ENCODE assay signal across 24 mouse cellular contexts in the genomic region with DNA sequence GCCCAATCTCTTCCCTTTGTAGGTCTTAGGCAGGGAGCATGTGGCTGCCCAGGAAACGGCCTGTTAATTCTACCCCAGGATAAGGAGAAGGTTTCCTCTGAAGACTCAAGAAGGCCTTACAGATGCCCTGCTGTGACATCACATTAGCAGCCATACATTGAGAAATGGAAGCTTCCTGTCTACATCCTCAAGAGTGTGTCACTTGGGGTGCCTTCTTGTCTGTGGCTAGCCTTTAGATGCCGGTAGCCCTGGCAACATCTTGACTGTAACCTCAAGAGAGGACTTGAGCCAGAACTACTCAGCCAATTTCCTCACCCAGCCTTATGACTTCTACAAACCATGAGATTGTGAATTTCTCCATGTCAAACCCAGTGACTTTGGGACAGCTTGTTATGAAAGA. TPM values are rescaled to one million over a fixed set of nuclear protein-coding genes. Genes with fewer than 3 reads are reported as not detected.
A peak's percentile ranks its signal among the peaks of the same experiment; 100 is the strongest.
DNase-seq lines count a peak whose midpoint lies in the region; ATAC-seq and TF ChIP-seq lines count a peak whose summit lies in the region.
"Had no signal": no experiment of that assay in that cellular context is flagged by ENCODE, and none has a peak within 500 bp of the region (broad histone marks: within the 10 kb centered on the region; RNA-seq: fewer than 3 reads in every experiment).

No protein-coding gene starts in this region.

- 0 out of 2 replicates have a peak, but pooled peaks cover 4% of the 10 kb centered on the region for H3K9me3 ChIP-seq in heart, postnatal 0 days (replicated peaks; ENCODE audit: control insufficient read depth, low read length)
- no peaks in the 10 kb centered on the region for H3K9me3 ChIP-seq in kidney, embryonic 14.5 days (ENCODE audit: control insufficient read depth, low read length)
- H3K9me3 ChIP-seq: embryonic facial prominence, embryonic 10.5 days; embryonic facial prominence, embryonic 12.5 days; forebrain, embryonic 13.5 days; forebrain, embryonic 15.5 days; G1E had no signal

- no peak for DNase-seq in heart, postnatal 0 days (ENCODE audit: low spot score)
- no peak for DNase-seq in heart, postnatal 25 days (ENCODE audit: low spot score)
- peak; percentile 18 for DNase-seq in R1 (ENCODE audit: low read depth, low spot score)
- no peak for DNase-seq in MN1 (ENCODE audit: low spot score)
- DNase-seq: adrenal gland, adult 8-10 months; adrenal gland, postnatal 14 days; adrenal gland, postnatal 36 days; B cell, adult 2 months; cerebellum, adult 11-12 months; cerebellum, adult 2 months; cerebellum, adult 9-10 months; cerebellum, postnatal 10 days; cerebellum, postnatal 25 days; forebrain, postnatal 0 days had no signal

- WGBS in heart, postnatal 0 days, result 86% methylated on average over 2 of the region's 2 CpGs
- 93% methylated on average over 2 of the region's 2 CpGs for WGBS in kidney, embryonic 14.5 days

- H3K9ac ChIP-seq in heart, postnatal 0 days (replicated peaks; ENCODE audit: low read depth, low read length), result no peak overlapping the region
- H3K9ac ChIP-seq in kidney, embryonic 14.5 days (ENCODE audit: low read depth, low read length), result no peak overlapping the region
- H3K9ac ChIP-seq: embryonic facial prominence, embryonic 12.5 days; forebrain, embryonic 13.5 days; forebrain, embryonic 15.5 days; forebrain, postnatal 0 days had no signal

- no peak overlapping the region for H3K4me3 ChIP-seq in heart, postnatal 0 days (ENCODE audit: low read depth, low read length)
- no peak overlapping the region for H3K4me3 ChIP-seq in kidney, embryonic 14.5 days (ENCODE audit: low read length)
- H3K4me3 ChIP-seq: embryonic facial prominence, embryonic 10.5 days; embryonic facial prominence, embryonic 12.5 days; forebrain, embryonic 13.5 days; forebrain, embryonic 15.5 days had no signal

- intact Hi-C loops in heart, postnatal 25 days (cut with DNase I), result no loop called here

- H3K27me3 ChIP-seq in heart, postnatal 0 days (ENCODE audit: control insufficient read depth, insufficient read depth, low read length), result no peaks in the 10 kb centered on the region
- no peaks in the 10 kb centered on the region for H3K27me3 ChIP-seq in kidney, embryonic 14.5 days (ENCODE audit: control insufficient read depth, insufficient read depth, low read length)
- H3K27me3 ChIP-seq: CH12.LX; embryonic facial prominence, embryonic 12.5 days; forebrain, embryonic 13.5 days; forebrain, embryonic 15.5 days had no signal

- no peaks in the 10 kb centered on the region for H3K36me3 ChIP-seq in heart, postnatal 0 days (replicated peaks; ENCODE audit: control insufficient read depth, insufficient read depth, low read length)
- no peaks in the 10 kb centered on the region for H3K36me3 ChIP-seq in kidney, embryonic 14.5 days (ENCODE audit: control insufficient read depth, insufficient read depth, low read length)
- H3K36me3 ChIP-seq: embryonic facial prominence, embryonic 10.5 days; embryonic facial prominence, embryonic 12.5 days; forebrain, embryonic 15.5 days; G1E had no signal

- no peak for ATAC-seq in heart, postnatal 0 days (ENCODE audit: insufficient read depth, low read depth)
- peak; percentile 60 for ATAC-seq in megakaryocyte progenitor cell, adult 5-6 weeks (replicated peaks; ENCODE audit: poor library complexity)
- no peak for ATAC-seq in kidney, embryonic 14.5 days (ENCODE audit: low FRiP score, low TSS enrichment)
- ATAC-seq: activated CD4-positive, CD25-positive, alpha-beta regulatory T cell, adult 4 months; CD4-positive, CD25-positive, alpha-beta regulatory T cell, adult 4 months; forebrain, embryonic 13.5 days; forebrain, embryonic 15.5 days; forebrain, postnatal 0 days had no signal

- H3K4me1 ChIP-seq in heart, postnatal 0 days (ENCODE audit: control insufficient read depth, insufficient read depth), result no peaks in the 10 kb centered on the region
- no peaks in the 10 kb centered on the region for H3K4me1 ChIP-seq in kidney, embryonic 14.5 days (ENCODE audit: control insufficient read depth, insufficient read depth, low read length)
- H3K4me1 ChIP-seq: embryonic facial prominence, embryonic 10.5 days; embryonic facial prominence, embryonic 12.5 days; forebrain, embryonic 13.5 days; forebrain, embryonic 15.5 days had no signal

- no peak overlapping the region for H3K4me2 ChIP-seq in heart, postnatal 0 days (ENCODE audit: low read depth, low read length)
- H3K4me2 ChIP-seq in kidney, embryonic 14.5 days (replicated peaks; ENCODE audit: low read depth, low read length), result no peak overlapping the region
- H3K4me2 ChIP-seq: embryonic facial prominence, embryonic 12.5 days; forebrain, embryonic 13.5 days; forebrain, embryonic 15.5 days had no signal

- no peak for TF ChIP-seq EP300 in heart, postnatal 0 days (IDR thresholded peaks at IDR 0.05; ENCODE audit: low read depth)

- H3K27ac ChIP-seq in heart, postnatal 0 days (ENCODE audit: low read depth), result peak overlapping the region; percentile 53; the same call in 1 of the 2 replicates
- H3K27ac ChIP-seq in kidney, embryonic 14.5 days (ENCODE audit: low read depth, low read length), result no peak overlapping the region
- H3K27ac ChIP-seq: embryonic facial prominence, embryonic 10.5 days; embryonic facial prominence, embryonic 12.5 days; forebrain, embryonic 13.5 days; forebrain, embryonic 15.5 days had no signal

- TF ChIP-seq CTCF in heart, postnatal 0 days (IDR thresholded peaks at IDR 0.05; ENCODE audit: low read depth), result no peak

RNA-seq across cellular contexts. Expression of gene Aptx, which starts 51.9 kb away (rescaled TPM):
- 4.5 and 18.9 TPM in 2 replicates for total RNA-seq in heart, postnatal 0 days (2014; rRNA removed; ENCODE audit: low replicate concordance)
- 28.1 and 29.9 TPM in 2 replicates for polyA plus RNA-seq in heart, postnatal 0 days (2015; fragmentation: Nextera tagmentation; extraction: Ambion mirVana)
- total RNA-seq in heart, postnatal 25 days (2021), result 10 to 100 TPM; 14.0 to 15.2 TPM
- 11.3 and 21.4 TPM in 2 replicates for total RNA-seq in megakaryocyte progenitor cell, adult 5-6 weeks (2015)
- 11.2 and 16.5 TPM in 2 replicates for total RNA-seq in megakaryocyte progenitor cell, adult 5-6 weeks (2017)
- polyA plus RNA-seq in kidney, embryonic 14.5 days (2014; fragmentation: Nextera tagmentation; extraction: Ambion mirVana), result 30.7 and 31.9 TPM in 2 replicates
